Mouse (Mus musculus): Measurements from ENCODE around the gene Cdk18.

The Cdk18 gene

DNA sequence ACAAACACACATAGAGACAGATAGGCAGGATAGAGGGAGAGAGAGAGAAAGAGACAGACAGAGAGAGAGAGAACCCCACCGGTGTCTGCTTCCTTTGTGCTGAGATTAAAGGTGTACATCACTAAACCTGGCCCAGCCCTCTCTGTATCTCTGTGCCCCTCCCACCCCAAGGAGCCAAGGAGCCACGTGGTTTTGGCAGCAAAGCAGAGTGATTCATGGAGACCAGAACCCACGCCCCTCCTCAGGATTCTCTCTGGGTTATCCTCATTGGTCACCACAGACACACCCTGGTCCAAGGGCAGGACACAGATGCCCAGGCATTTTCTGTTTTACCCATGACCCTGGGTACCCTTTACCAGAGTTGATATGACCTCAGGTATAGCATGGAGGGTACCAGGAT lies 26.4 kb downstream of the Cdk18 start:
- no peak for DNase-seq (ENCODE audit: low spot score)

DNA sequence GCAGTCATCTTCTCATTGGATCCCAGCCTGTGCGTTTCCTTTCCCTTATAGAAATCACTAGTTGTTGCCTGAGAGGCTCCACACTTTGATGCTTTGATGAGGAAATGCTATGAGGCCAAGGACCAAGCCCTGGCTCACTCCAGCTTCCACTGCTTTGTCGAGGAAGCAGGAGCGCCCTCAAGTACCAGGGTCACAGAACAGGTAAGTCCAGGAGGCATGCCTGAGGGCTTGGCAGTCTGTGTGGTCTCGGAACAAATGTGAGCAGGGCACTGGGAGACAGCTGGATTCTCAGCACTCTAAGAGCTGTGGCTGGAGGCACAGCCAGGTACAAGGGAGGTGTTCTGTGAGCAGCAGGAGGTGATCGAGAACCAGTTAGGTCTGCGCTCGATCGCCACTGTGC lies 27.1 kb downstream of the Cdk18 start:
- DNase-seq (ENCODE audit: low spot score): no peak

DNA sequence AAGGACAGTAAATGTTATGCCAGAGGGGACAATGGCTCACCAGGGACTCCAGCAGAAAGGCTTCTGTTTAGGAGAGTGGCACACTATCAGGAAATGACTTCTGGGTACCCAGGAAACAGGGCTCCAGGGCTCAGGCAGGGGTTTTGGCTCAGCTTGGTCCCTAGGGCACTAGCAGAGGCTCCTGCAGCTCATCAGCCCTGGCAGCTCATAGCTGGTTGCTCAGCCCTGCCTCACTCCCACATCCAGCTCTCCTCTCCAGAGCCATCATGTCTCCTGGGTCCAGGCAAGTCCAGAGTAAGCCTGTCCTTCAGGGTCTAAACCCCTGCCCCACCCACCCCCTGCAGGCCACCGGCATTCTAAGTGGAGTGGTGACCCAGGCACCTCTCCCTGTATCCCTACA lies 28.1 kb downstream of the Cdk18 start:
- DNase-seq (ENCODE audit: low spot score): no peak

DNA sequence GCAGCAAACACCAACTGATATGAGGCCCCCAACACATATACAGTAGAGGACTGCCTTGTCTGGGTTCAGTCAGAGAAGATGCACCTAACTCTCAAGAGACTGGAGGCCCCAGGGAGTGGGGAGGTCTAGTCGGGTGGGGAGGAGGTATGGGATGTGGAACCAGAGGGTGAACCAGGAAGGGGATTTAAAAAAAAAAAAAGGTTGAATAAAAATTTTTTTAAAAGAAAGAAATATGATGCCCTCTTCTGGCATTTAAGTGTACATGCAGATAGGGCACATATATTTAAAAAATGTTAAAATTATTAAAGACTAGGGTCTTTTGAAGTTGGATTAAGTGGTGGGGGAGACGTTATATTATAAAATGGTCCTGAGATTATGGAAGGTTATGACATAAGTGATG lies 30.1 kb downstream of the Cdk18 start:
- DNase-seq (ENCODE audit: low spot score): no peak

DNA sequence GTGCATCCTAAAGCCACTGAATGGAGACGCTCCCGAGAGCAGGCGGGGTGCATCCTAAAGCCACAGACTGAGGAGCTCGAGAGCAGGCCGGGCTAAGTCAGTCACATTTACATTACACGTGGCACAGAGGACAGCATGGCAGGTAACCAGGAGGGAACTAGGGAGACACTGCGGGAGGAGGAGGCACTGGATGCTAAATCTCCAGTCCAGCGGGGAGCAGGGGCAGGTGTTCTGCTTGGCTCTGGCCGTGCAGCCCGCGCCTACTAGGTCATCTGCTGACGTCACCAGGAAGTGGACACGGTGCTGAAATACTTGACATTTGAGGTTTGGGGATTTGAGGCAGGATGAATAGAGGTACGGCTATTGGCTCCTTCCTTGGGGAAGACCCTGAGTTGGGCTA lies 35.1 kb downstream of the Cdk18 start:
- DNase-seq (ENCODE audit: low spot score): no peak

DNA sequence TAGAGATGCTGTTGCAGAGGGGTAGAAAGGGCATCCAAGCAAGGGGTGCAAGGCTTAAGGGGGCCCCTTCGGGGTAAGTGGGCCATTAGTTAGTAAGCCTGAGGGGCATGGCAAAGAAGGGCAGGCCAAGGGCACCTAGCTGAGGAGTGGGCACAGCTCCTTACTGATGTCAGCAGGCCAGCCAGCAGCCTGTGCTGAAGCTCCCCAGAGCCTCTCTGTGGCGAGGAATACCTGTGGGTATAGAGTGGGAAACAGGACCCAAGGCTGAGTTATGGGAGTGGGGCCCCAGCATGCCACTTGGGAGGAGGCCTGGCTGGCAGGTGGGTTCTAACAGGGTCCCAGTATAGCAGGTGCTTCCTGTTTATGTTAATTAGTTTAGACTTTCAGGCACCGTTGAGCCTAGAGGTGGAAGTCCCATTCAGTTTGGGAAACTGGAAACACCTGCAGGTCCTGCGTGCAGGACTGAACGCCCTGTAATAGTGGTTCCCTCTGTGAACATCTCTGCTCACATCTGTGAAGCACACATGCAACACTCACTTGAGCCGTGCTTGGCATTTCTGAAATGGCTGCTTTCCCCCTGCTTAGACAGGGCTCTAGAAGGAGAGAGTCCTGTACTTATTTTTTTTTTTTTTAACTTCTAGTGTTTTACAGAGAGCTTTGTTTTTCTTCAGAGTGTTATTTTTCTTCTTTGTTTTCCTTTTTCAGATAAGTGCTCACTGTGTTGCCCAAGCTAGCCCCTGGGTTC lies 37.4 kb downstream of the Cdk18 start:
- DNase-seq (ENCODE audit: low spot score): no peak

DNA sequence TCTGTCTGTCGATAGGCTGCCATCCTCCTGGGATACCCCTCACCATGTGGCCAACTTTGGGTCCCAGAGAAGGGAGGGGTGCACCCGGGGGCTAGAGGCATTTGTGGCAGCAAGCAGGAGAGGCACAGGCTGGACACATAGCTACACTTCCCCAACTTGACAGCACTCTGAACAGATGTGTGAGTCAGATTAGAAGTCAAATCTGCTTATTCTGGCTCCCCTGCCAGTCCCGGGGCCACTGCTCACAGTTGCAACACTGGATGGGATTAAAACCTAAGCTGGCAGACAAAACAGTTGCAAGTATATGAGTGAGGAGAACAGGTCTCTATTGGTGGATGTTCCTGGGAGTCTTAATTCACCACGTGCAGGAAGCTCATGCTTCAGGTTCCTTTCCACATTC lies 39.7 kb downstream of the Cdk18 start:
- DNase-seq (ENCODE audit: low spot score): no peak

DNA sequence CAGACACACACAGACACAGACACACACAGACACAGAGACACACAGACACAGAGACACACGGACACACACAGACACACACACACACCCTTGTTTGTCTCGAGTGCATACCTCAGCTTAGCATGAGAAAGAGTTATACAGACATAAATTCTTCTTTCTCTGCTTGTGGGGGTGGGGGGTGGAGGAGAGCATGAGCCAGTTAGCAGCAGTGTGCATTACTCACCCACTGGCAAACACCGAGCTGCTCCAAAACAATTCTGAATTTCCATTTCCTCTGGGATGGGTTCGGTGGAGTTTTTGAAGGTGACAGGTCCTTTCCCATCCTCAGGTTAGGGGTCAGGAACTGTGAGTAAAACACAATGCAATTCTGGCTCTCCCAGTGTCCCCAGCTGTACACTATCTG lies 40.5 kb downstream of the Cdk18 start:
- DNase-seq (ENCODE audit: low spot score): no peak

DNA sequence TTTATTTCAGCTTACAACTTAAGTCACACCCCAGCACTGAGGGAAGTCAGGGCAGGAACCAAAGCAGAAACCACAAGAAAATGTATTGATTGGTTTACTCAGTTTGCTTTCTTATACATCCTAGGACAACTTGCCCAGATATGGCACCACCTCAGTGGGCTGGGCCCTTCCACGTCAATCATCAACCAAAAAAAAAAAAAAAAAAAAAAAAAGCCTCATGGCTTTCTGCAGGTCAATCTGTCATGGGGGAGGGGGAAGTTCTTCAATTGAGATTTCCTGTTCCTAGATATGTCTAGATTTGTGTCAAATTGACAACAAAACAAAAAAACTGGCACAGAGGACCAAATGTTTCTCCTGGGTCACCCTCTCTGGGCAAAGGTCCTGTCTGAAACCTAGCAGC lies 41.4 kb downstream of the Cdk18 start:
- DNase-seq (ENCODE audit: low spot score): no peak

DNA sequence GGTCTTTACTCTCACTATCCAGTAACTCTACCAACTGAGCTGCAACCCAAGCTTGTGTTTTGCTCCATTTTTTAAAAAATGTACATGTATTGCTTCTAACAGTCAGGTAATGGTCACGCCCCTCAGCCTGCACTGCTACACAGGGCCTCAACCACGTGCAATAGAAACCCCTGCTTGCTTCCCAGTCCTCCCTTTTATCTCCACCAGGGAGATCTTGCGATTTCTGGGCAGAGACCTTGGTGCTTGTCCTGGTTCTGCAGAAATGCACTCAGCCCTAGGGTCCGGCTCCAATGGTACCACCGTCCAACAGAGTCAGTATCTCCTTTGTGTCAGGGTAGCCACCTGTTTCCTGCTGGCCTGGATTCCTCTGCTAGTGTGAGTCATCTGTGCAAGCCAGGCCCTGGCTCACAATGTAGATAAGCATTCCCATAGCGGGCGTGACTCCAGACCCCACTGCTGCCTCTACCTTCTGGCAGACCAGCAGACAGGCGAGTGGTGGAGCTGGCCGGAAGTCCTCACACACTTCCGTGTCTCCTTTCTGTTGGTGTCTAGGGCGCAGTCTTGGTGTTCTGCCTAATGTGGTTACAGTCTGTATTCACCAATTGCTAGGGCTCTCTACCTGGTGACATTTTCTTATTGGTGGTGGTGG lies 44.0 kb downstream of the Cdk18 start:
- no peak for DNase-seq (ENCODE audit: low spot score)

DNA sequence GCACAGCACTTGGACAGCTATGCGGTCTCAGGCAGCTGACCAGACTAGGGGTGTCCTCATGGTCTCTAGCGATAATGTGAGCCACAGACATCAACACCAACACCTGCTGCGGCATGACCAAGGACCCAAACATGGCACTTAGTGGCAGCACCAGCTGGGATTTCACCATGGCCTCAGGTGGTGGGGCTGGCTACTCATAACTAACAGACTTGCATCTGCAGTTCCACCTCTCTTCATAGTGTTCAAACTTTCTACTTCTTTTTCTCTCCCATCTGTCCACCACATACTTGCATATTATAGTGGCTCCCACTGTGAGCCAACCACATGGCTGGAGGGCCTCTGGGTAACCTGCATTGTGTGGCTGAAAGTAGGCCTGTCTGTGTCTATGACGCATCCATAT lies 46.2 kb downstream of the Cdk18 start:
- no peak for DNase-seq (ENCODE audit: low spot score)

DNA sequence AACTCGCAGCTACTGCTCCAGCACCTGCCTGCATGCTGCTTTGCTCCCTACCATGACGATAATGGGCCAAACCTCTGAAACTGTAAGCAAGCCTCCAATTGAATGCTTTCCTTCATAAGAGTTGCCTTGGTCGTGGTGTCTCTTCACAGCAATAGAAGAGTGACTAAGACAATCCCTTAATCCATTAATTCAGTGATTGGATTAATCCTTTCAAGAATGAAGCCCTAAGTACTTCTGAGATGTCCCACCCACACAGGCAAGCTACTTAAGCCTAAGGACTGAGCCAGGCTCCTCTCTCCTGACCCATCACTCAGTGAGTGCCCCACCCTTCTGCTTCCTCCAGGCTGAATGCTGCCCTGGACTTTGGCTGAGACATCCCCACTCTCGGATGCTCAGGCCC lies 49.2 kb downstream of the Cdk18 start:
- DNase-seq (ENCODE audit: low spot score): no peak

DNA sequence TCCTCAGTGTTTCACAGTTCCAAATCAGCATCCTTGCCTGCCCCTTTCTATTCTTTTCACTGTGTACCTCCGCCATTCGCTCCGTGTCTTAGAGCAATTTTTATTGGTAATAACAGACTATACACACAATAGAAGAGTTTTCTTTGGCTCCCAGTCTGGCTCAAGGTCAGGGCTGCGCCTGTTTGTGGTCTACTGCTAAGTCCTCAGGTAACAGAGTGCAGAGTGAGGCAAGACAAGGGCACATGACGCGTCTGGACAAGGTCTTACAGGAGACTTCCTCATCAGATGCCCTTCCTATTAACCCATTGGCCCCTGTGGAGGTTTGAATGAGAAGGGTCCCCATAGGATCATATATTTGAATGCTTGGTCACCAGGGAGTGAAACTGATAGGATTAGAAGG lies 49.7 kb downstream of the Cdk18 start:
- DNase-seq (ENCODE audit: low spot score): no peak

DNA sequence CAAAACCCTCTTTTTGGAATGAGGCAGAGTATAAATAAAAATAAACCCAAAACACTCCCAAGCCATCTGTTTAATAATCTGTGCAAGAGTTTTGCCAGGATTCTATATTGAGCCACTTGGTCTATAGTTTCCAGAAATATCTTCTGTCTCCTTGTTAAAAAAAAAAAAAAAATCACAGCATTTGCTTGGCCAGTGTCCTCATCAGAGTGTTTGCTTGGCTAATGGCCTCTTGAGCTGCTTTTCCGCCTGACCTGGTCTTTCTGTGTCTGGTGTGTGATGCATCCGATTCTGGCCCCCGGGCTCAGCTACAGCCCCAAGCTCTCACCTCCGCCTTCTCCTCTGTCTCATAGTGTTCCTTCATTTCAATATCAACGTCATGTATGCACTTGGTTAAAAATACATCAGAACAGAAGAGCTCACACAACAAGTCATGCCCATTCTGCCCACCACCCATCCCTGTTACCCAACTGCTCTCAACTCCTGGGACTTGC lies 51.3 kb downstream of the Cdk18 start:
- no peak for DNase-seq (ENCODE audit: low spot score)

DNA sequence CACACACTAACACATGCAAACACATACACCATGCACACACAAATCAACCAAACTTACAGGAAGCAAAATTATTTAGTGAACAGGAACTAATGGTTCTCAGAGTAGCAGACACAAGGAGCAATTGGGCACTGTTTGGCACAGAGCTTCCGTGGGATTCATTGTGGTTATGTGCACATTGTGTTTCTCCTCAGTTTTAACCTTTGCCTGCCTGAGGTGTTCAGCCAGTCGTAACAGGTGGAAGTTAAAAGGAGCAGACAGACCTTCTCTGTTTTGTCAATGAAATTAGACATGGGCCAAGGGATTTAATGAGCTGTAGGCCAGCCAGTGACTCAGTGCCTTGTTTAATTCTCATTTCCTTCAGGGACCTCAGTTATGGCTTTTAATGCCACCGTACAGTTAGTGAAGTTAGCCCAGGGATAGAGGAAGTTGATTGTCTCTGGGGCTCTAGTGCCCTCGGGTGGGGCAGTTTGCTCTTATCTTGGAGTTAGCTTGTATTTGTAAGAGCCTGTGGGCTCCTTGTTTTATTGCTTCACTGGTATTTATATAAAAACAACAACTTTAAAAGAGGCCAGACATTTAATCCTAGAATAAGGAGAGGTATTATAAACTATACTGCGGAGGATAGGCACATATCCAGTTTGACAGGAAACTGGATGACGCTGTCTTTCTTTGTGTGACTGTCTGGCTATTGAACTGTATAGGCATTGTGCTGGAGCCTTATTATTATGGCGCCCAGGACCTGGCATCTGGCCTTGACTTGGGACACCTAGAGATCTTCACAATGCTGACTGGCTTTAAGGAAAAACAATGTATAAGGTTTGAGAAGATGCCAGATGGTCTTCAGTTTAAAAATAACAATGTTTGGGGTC lies 54.1 kb downstream of the Cdk18 start:
- no peak for DNase-seq (ENCODE audit: low spot score)

DNA sequence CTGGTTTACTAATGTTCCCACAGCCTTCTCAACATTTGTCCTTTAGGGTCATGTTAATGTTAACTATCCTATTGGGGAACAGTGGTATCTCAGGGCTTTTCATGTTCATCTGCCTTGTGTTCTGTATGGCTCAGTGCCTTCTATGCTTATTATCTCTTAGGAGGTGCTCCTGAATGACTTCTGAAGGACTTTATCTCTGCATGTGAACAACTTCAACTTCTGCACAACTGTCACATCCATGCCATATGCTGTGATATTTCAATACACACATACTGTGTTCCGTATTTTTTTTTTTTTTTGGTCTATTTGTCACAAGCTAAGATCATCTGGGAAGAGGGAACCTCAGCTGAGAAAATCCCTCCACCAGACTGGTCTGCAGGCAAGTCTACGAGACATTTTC lies 61.1 kb downstream of the Cdk18 start:
- DNase-seq (ENCODE audit: low spot score): no peak

DNA sequence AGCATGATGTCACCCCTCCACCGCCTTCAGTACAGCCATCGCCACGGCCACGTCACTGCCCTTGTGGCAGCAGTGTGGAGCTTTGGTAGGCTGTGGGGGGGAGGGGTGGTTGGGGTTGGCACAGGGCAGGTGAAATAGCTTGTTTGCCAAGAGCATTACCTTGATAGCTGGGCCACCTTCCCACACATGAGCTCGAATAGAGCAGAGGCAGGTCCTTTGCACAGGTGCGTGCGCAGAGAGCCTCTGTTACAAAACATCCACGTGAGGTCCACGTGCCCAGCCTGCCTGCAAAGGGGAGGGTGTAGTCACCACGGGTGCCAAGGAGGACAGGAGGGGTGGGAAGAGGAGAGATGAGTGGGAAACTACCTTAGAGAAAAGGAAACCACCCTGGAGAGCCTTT lies 63.9 kb downstream of the Cdk18 start:
- DNase-seq (ENCODE audit: low spot score): no peak

DNA sequence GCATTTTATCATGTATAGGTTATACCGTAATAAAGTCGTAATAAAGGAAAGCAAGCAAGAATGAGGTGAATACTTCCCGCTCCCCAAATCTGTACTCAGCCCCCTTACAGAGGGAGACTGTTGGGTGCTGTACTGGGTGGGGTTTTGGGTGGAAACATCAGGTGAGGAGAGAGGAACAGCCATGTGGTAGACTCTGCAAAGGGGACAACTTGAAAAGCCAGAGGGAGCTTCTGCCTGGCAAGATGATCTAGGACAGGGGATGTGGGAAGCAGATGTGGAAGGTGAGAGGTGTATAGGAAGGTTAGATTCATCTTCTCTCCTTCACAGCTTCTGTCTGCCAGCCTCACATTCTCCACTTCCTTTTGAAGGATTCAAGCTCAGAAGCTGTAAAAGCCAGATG lies 68.8 kb downstream of the Cdk18 start:
- DNase-seq (ENCODE audit: low spot score): no peak

DNA sequence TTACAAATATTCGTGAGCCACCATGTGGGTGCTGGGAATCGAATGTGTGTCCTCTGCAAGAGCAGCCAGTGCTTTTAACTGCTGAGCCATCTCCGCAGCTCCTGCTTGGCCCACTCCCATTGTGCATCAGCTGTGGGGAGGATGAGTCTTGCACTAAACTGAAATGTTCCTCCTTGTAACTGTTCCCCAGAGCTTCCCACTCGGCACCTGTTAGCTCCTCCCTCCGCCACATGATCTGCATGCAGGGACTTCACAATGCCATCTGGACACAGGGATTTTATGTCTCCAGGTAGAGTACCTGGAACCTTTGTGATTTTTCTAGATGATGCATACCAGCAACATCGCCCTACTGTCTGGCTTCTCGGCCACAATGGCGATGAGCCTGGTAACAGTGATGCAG lies 70.0 kb downstream of the Cdk18 start:
- no peak for DNase-seq (ENCODE audit: low spot score)

DNA sequence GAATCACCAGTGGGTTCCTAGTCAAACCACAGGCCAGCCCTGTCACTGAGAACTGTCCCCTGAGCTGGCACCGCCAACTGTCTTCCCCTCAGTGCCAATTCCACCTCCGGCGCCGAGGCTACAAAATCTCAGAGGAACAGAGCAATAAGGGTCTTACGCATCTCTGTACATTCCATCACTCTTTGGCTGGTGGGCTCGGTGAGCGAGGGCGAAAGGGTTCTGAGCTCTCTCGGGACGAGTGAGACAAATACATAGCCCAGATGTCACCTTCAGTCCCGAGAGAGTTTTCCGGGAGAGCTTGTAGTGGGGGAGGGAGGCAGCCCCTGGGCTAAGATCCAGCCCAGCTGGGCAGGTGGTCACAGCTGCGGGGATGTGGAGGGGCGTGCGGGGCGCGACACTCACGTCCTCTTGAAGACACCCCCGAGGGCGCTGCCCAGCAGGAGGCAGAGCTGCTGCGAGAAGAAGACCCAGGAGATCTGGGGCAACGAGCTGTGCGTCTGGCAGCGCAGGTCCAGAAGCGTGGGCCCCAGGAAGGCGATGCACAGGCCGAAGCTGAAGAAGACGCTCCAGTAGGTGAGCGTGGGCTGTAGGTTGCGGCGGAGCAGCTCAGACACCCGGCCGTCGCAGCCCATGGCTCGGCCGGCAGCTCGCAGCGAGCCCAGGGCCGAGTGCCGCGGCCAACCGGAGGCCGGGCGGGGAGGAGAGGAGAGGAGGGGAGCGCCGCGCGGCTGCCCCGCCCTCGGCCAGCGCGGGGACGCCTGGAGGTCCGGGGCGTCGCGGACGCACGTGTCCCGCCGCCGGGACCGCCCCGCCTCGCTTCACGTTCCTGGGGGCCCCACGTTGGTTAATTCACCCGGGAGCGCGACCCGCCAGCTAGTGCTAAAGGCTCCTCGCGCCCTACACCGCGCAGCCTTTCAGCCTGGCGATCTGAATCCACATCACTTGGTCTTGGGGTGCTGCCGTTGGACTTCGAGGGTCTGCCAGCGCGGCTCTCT lies 71.9 kb downstream of the Cdk18 start, which contains the start of gene Mfsd4a:
Gene Mfsd4a (minus strand): TSS at position 802 of the 995 bp plus-strand sequence.
- peak; percentile 30 for DNase-seq (ENCODE audit: low spot score)

DNA sequence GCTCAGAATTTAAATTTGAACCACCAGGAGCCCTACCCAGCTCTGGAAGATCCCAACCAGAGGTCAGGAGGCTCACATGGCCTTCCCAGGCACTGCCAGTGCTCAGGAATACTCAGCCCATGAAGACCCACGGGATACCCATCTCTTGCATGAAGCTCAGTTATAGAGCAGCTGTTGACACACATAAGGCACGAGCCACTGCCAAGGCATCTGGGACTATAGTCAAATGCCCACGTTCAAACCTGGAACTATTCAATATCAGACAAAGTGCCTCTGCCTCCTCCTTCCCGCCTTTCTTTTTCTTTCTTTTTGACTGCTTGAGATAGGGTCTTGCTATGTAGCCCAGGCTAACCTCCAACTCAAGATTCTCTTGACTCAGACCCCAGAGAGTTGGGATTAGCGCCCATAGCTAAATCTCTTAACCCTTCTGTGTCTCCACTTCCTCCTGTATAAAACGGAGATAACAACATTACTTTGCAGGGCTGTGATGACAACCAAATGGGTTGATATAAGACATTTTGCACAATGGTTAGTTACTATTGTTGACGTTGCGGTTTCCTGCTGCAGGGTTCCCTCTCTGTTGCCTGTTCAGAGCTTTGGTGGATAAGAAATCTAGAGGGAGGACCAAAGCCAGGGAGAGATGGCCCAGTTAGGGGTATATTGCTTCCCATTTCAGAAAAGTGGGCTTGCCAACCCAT lies 73.9 kb downstream of the Cdk18 start:
- DNase-seq (ENCODE audit: low spot score): no peak
